Mouse (Mus musculus): ENCODE results near the gene Tmem178b. TPM values are rescaled to one million over a fixed set of nuclear protein-coding genes. Genes with fewer than 3 reads are reported as not detected.

The Tmem178b gene
- total and polyA plus RNA-seq, 2 experiments from 2014 or later: 0.07 TPM; not detected in 1

DNA sequence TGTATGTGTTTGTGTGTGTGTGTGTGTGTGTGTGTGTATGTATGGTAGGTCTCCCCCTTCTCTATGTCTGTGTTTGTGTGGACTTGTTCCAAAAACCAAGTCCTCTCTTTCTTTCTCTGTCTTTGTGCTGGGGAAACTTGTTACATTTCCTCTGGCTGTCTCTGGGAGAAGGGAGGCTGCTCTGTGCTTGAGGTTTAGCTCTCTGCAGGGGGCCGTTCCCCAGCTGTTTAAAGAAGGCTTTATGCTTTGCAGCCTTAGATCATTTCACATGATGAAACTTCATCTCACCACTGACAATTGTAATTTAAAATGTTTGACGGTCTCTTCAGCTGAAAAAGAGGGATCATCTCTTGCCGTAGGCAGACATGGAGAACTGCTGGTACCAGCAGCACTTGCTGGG is 243.2 kb downstream of the Tmem178b start:
- Histone ChIP-seq H3K27me3 (ENCODE audit: control insufficient read depth, insufficient read depth, low read length) (no peaks in the 10 kb centered on the region), H3K36me3 (replicated peaks; ENCODE audit: control insufficient read depth, insufficient read depth, low read length) (no peaks in the 10 kb centered on the region), H3K9me3 (replicated peaks; ENCODE audit: control insufficient read depth, low read length) (no peaks in the 10 kb centered on the region), H3K27ac (ENCODE audit: low read depth) (no peak overlapping the region), H3K4me2 (ENCODE audit: low read depth, low read length) (no peak overlapping the region), H3K4me3 (ENCODE audit: low read depth, low read length) (no peak overlapping the region), H3K4me1 (ENCODE audit: control insufficient read depth, insufficient read depth) (no peaks in the 10 kb centered on the region), H3K9ac (replicated peaks; ENCODE audit: low read depth, low read length) (no peak overlapping the region)
- no peak for DNase-seq (ENCODE audit: low spot score)
- WGBS: 51% methylated on average over 3 of the region's 3 CpGs
- no peak for TF ChIP-seq EP300 (IDR thresholded peaks at IDR 0.05; ENCODE audit: low read depth)
- no peak for TF ChIP-seq CTCF (IDR thresholded peaks at IDR 0.05; ENCODE audit: low read depth)
- no peak for ATAC-seq (ENCODE audit: insufficient read depth, low read depth)

- DNase-seq (ENCODE audit: low spot score): no peak
- Histone ChIP-seq H3K27me3 (ENCODE audit: control insufficient read depth, insufficient read depth, low read length) (no peaks in the 10 kb centered on the region), H3K9ac (replicated peaks; ENCODE audit: low read depth, low read length) (no peak overlapping the region), H3K4me2 (ENCODE audit: low read depth, low read length) (no peak overlapping the region), H3K4me1 (ENCODE audit: control insufficient read depth, insufficient read depth) (no peaks in the 10 kb centered on the region), H3K27ac (ENCODE audit: low read depth) (no peak overlapping the region), H3K36me3 (replicated peaks; ENCODE audit: control insufficient read depth, insufficient read depth, low read length) (no peaks in the 10 kb centered on the region), H3K9me3 (replicated peaks; ENCODE audit: control insufficient read depth, low read length) (no peaks in the 10 kb centered on the region), H3K4me3 (ENCODE audit: low read depth, low read length) (no peak overlapping the region)
- WGBS: 85% methylated on average over 2 of the region's 2 CpGs
- TF ChIP-seq EP300 (IDR thresholded peaks at IDR 0.05; ENCODE audit: low read depth) (no peak), CTCF (IDR thresholded peaks at IDR 0.05; ENCODE audit: low read depth) (no peak)
- ATAC-seq (ENCODE audit: insufficient read depth, low read depth): no peak
Measured at GRCm38 (mm10) chr6:40120176-40120575, 247.1 kb downstream of the Tmem178b start.

- WGBS: 43% methylated on average over 4 of the region's 4 CpGs
- no peak for ATAC-seq (ENCODE audit: insufficient read depth, low read depth)
Measured at GRCm38 (mm10) chr6:40121494-40121893, 248.4 kb downstream of the Tmem178b start.

DNA sequence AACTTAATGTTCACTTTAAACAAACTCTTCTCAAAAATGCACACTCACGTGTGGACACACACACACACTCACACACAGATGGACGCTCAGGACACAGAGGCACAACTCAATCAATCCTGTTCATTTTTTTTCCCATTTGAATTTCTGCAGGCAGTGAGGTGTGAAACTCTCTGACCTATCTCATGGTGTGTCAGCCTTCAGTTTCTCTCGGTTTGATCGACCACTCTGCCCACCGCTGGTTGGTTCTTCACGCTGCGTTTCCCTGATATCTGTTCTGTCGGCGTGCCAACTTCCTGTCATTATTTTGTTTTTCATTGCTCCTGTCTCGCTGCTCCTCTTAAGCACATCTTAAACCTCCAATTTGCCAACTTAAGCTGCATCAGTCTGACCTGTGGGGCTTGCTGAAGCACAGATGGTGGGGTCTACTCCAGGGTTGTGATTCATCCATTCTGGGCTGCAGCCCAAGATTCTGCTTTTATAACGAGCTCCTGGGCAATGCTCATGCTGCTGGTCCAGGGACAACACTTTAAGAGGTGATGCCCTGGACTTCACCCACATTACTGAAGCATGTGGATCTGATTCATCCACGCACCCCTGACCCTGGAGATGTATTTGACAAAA is 250.1 kb downstream of the Tmem178b start:
- Histone ChIP-seq H3K27me3 (ENCODE audit: control insufficient read depth, insufficient read depth, low read length) (no peaks in the 10 kb centered on the region), H3K4me1 (ENCODE audit: control insufficient read depth, insufficient read depth) (no peaks in the 10 kb centered on the region), H3K27ac (ENCODE audit: low read depth) (no peak overlapping the region), H3K9me3 (replicated peaks; ENCODE audit: control insufficient read depth, low read length) (no peaks in the 10 kb centered on the region), H3K4me2 (ENCODE audit: low read depth, low read length) (no peak overlapping the region), H3K4me3 (ENCODE audit: low read depth, low read length) (no peak overlapping the region), H3K9ac (replicated peaks; ENCODE audit: low read depth, low read length) (no peak overlapping the region), H3K36me3 (replicated peaks; ENCODE audit: control insufficient read depth, insufficient read depth, low read length) (no peaks in the 10 kb centered on the region)
- WGBS: 48% methylated on average over 12 of the region's 12 CpGs
- TF ChIP-seq EP300 (IDR thresholded peaks at IDR 0.05; ENCODE audit: low read depth) (no peak), CTCF (IDR thresholded peaks at IDR 0.05; ENCODE audit: low read depth) (no peak)
- ATAC-seq (ENCODE audit: insufficient read depth, low read depth) (no peak), DNase-seq (ENCODE audit: low spot score) (no peak)

More at GRCm38 (mm10) chr6:40121494-40121893, 248.4 kb downstream of the Tmem178b start:
- DNase-seq (ENCODE audit: low spot score): no peak
- Histone ChIP-seq H3K9me3 (replicated peaks; ENCODE audit: control insufficient read depth, low read length) (no peaks in the 10 kb centered on the region), H3K36me3 (replicated peaks; ENCODE audit: control insufficient read depth, insufficient read depth, low read length) (no peaks in the 10 kb centered on the region), H3K27me3 (ENCODE audit: control insufficient read depth, insufficient read depth, low read length) (no peaks in the 10 kb centered on the region), H3K4me1 (ENCODE audit: control insufficient read depth, insufficient read depth) (no peaks in the 10 kb centered on the region), H3K4me2 (ENCODE audit: low read depth, low read length) (no peak overlapping the region), H3K4me3 (ENCODE audit: low read depth, low read length) (no peak overlapping the region), H3K9ac (replicated peaks; ENCODE audit: low read depth, low read length) (no peak overlapping the region), H3K27ac (ENCODE audit: low read depth) (no peak overlapping the region)
- TF ChIP-seq CTCF (IDR thresholded peaks at IDR 0.05; ENCODE audit: low read depth) (no peak), EP300 (IDR thresholded peaks at IDR 0.05; ENCODE audit: low read depth) (no peak)

DNA sequence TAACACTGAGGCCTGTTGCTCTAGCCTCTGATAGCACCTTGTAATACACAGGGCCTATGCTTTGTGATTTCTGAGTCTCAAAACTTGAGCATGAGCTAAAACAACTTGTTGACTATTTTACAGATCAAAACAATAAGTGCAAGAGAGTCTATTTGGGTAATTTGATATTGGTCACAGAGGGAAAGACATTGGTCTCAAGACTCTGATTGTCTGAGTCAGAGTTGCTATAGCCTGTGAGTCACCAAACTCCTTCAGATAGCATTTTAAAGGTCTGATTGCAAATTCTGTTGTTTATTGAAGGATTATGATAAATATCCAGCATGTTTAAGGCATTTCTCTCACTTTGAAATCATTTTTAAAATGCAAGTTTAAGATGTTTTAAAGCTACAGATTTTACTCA is 250.9 kb downstream of the Tmem178b start:
- Histone ChIP-seq H3K4me3 (ENCODE audit: low read depth, low read length) (no peak overlapping the region), H3K4me1 (ENCODE audit: control insufficient read depth, insufficient read depth) (no peaks in the 10 kb centered on the region), H3K27ac (ENCODE audit: low read depth) (no peak overlapping the region), H3K9ac (replicated peaks; ENCODE audit: low read depth, low read length) (no peak overlapping the region), H3K27me3 (ENCODE audit: control insufficient read depth, insufficient read depth, low read length) (no peaks in the 10 kb centered on the region), H3K4me2 (ENCODE audit: low read depth, low read length) (no peak overlapping the region), H3K9me3 (replicated peaks; ENCODE audit: control insufficient read depth, low read length) (no peaks in the 10 kb centered on the region), H3K36me3 (replicated peaks; ENCODE audit: control insufficient read depth, insufficient read depth, low read length) (no peaks in the 10 kb centered on the region)
- DNase-seq (ENCODE audit: low spot score) (no peak), ATAC-seq (ENCODE audit: insufficient read depth, low read depth) (no peak)
- no peak for TF ChIP-seq CTCF (IDR thresholded peaks at IDR 0.05; ENCODE audit: low read depth)

GRCm38 (mm10) chr6:40128716-40129115 is 255.6 kb downstream of the Tmem178b start:
- TF ChIP-seq EP300 (IDR thresholded peaks at IDR 0.05; ENCODE audit: low read depth) (no peak), CTCF (IDR thresholded peaks at IDR 0.05; ENCODE audit: low read depth) (no peak)
- DNase-seq (ENCODE audit: low spot score) (no peak), ATAC-seq (ENCODE audit: insufficient read depth, low read depth) (no peak)
- Histone ChIP-seq H3K4me3 (ENCODE audit: low read depth, low read length) (no peak overlapping the region), H3K4me2 (ENCODE audit: low read depth, low read length) (no peak overlapping the region), H3K4me1 (ENCODE audit: control insufficient read depth, insufficient read depth) (no peaks in the 10 kb centered on the region), H3K36me3 (replicated peaks; ENCODE audit: control insufficient read depth, insufficient read depth, low read length) (no peaks in the 10 kb centered on the region), H3K9me3 (replicated peaks; ENCODE audit: control insufficient read depth, low read length) (no peaks in the 10 kb centered on the region), H3K27ac (ENCODE audit: low read depth) (no peak overlapping the region), H3K27me3 (ENCODE audit: control insufficient read depth, insufficient read depth, low read length) (no peaks in the 10 kb centered on the region), H3K9ac (replicated peaks; ENCODE audit: low read depth, low read length) (no peak overlapping the region)
- WGBS: 83% methylated on average over 6 of the region's 6 CpGs

All from heart, postnatal 0 days (tissue).